Mouse (Mus musculus) brown adipose tissue, adult 24 weeks (tissue): ENCODE results near the gene Tmem150c. TPM values are rescaled to one million over a fixed set of nuclear protein-coding genes. Genes with fewer than 3 reads are reported as not detected.

Experiments
- H3K27ac ChIP-seq: fragments of 200-500 bp; replicated peaks from 2 replicates; pipeline ENCODE4 v1.5.1; 2012; ENCODE audit warnings: low read depth, mild to moderate bottlenecking, low read length
- H3K4me1 ChIP-seq: fragments of 200-500 bp; 2 replicates; pipeline ENCODE4 v1.6.1; 2012; ENCODE audit warnings: low read length, mixed read lengths; ENCODE audit not compliant: control insufficient read depth, insufficient read depth, insufficient read length
- H3K4me3 ChIP-seq: fragments of 200-500 bp; 2 replicates; pipeline ENCODE4 v1.5.1; 2012; ENCODE audit warnings: low read depth, mild to moderate bottlenecking, low read length, moderate library complexity; ENCODE audit not compliant: insufficient read depth
- polyA plus RNA-seq: library from polyadenylated mRNA; stranded (reverse); fragments of >200 nt; gene quantifications from 2 replicates; pipeline ENCODE4 v1.2.4, GENCODE M21; 2012; ENCODE audit not compliant: missing spikeins, insufficient read depth, insufficient read length

Gene Tmem150c
- polyA plus RNA-seq, 1 experiment = not detected

GRCm38 (mm10) chr5:100058729-100059128 is 100.9 kb downstream of the Tmem150c start:
- Histone ChIP-seq H3K27ac (no peak overlapping the region), H3K4me1 (peaks cover 7% of the 10 kb centered on the region), H3K4me3 (no peak overlapping the region)

- no peak overlapping the region for H3K27ac ChIP-seq
Observed at GRCm38 (mm10) chr5:100057461-100058209, 102.0 kb downstream of the Tmem150c start.

GRCm38 (mm10) chr5:100055866-100056369 is 103.7 kb downstream of the Tmem150c start:
- Histone ChIP-seq H3K27ac (no peak overlapping the region), H3K4me1 (peaks cover 7% of the 10 kb centered on the region), H3K4me3 (no peak overlapping the region)

More at GRCm38 (mm10) chr5:100057461-100058209, 102.0 kb downstream of the Tmem150c start:
- Histone ChIP-seq H3K4me3 (no peak overlapping the region), H3K4me1 (peaks cover 7% of the 10 kb centered on the region)

GRCm38 (mm10) chr5:100054807-100055547 is 104.6 kb downstream of the Tmem150c start:
- no peak overlapping the region for H3K27ac ChIP-seq
- peaks cover 7% of the 10 kb centered on the region for H3K4me1 ChIP-seq
- no peak overlapping the region for H3K4me3 ChIP-seq

- Histone ChIP-seq H3K4me1 (peaks cover 13% of the 10 kb centered on the region), H3K27ac (no peak overlapping the region), H3K4me3 (no peak overlapping the region)
Observed at GRCm38 (mm10) chr5:100052728-100053127, 106.9 kb downstream of the Tmem150c start.

GRCm38 (mm10) chr5:100049904-100050303 is 109.7 kb downstream of the Tmem150c start:
- Histone ChIP-seq H3K4me3 (no peak overlapping the region), H3K4me1 (peaks cover 12% of the 10 kb centered on the region; the same call in 1 of the 2 replicates)

GRCm38 (mm10) chr5:100047871-100048270 is 111.7 kb downstream of the Tmem150c start:
- Histone ChIP-seq H3K27ac (no peak overlapping the region), H3K4me3 (no peak overlapping the region), H3K4me1 (peaks cover 9% of the 10 kb centered on the region; the same call in 1 of the 2 replicates)

More at GRCm38 (mm10) chr5:100049904-100050303, 109.7 kb downstream of the Tmem150c start:
- no peak overlapping the region for H3K27ac ChIP-seq

- H3K4me3 ChIP-seq = no peak overlapping the region
- H3K27ac ChIP-seq = no peak overlapping the region
Observed at GRCm38 (mm10) chr5:100047143-100047640, 112.4 kb downstream of the Tmem150c start.

GRCm38 (mm10) chr5:100046096-100046495 is 113.5 kb downstream of the Tmem150c start:
- Histone ChIP-seq H3K4me1 (peaks cover 9% of the 10 kb centered on the region; the same call in 1 of the 2 replicates), H3K4me3 (no peak overlapping the region), H3K27ac (no peak overlapping the region)

More at GRCm38 (mm10) chr5:100047143-100047640, 112.4 kb downstream of the Tmem150c start:
- H3K4me1 ChIP-seq = peaks cover 9% of the 10 kb centered on the region; the same call in 1 of the 2 replicates

- Histone ChIP-seq H3K27ac (no peak overlapping the region), H3K4me3 (no peak overlapping the region), H3K4me1 (peaks cover 9% of the 10 kb centered on the region; the same call in 1 of the 2 replicates)
Observed at GRCm38 (mm10) chr5:100044621-100045020, 115.0 kb downstream of the Tmem150c start.

GRCm38 (mm10) chr5:100044030-100044429 is 115.6 kb downstream of the Tmem150c start:
- peaks cover 9% of the 10 kb centered on the region; the same call in 1 of the 2 replicates for H3K4me1 ChIP-seq
- no peak overlapping the region for H3K27ac ChIP-seq
- H3K4me3 ChIP-seq = no peak overlapping the region

GRCm38 (mm10) chr5:100043361-100043760 is 116.2 kb downstream of the Tmem150c start:
- Histone ChIP-seq H3K4me1 (peaks cover 9% of the 10 kb centered on the region; the same call in 1 of the 2 replicates), H3K27ac (no peak overlapping the region), H3K4me3 (no peak overlapping the region)

- Histone ChIP-seq H3K4me3 (no peak overlapping the region), H3K27ac (no peak overlapping the region), H3K4me1 (0 out of 2 replicates have a peak, but pooled peaks cover 1% of the 10 kb centered on the region)
Observed at GRCm38 (mm10) chr5:100042467-100042866, 117.1 kb downstream of the Tmem150c start.

GRCm38 (mm10) chr5:100041272-100041671 is 118.3 kb downstream of the Tmem150c start:
- Histone ChIP-seq H3K4me1 (peaks cover 4% of the 10 kb centered on the region), H3K27ac (no peak overlapping the region), H3K4me3 (no peak overlapping the region)

GRCm38 (mm10) chr5:100040281-100040784 is 119.3 kb downstream of the Tmem150c start:
- Histone ChIP-seq H3K4me1 (peaks cover 4% of the 10 kb centered on the region), H3K27ac (peak overlapping the region; percentile 72), H3K4me3 (peak overlapping the region; percentile 93)
